Mouse (Mus musculus): ENCODE results near the gene Epb41. TPM values are rescaled to one million over a fixed set of nuclear protein-coding genes. Genes with fewer than 3 reads are reported as not detected.

Gene Epb41
- polyA plus RNA-seq, 1 experiment from 2014 or later: 125 TPM

- H3K36me3 ChIP-seq: peaks cover 45% of the 10 kb centered on the region
- H3K4me1 ChIP-seq: peaks cover 53% of the 10 kb centered on the region
- H3K4me2 ChIP-seq (replicated peaks): no peak overlapping the region
- no peak overlapping the region for H3K9ac ChIP-seq
- H3K27me3 ChIP-seq: peaks cover 28% of the 10 kb centered on the region
- H3K4me3 ChIP-seq: no peak overlapping the region
- no peaks in the 10 kb centered on the region for H3K9me3 ChIP-seq
- WGBS: 57% methylated on average over 6 of the region's 6 CpGs
- no peak overlapping the region for H3K27ac ChIP-seq
- ATAC-seq (ENCODE audit: insufficient number of reproducible peaks, insufficient read depth, low FRiP score, low TSS enrichment): no peak
Measured at GRCm38 (mm10) chr4:131924096-131924810, 150.9 kb downstream of the Epb41 start.

GRCm38 (mm10) chr4:131922404-131922803 is 152.7 kb downstream of the Epb41 start:
- Histone ChIP-seq H3K4me3 (peak overlapping the region; percentile 65), H3K27me3 (peaks cover 39% of the 10 kb centered on the region), H3K9ac (peak overlapping the region; percentile 77), H3K36me3 (peaks cover 27% of the 10 kb centered on the region), H3K27ac (no peak overlapping the region), H3K4me1 (peaks cover 66% of the 10 kb centered on the region), H3K4me2 (replicated peaks) (peak overlapping the region; percentile 86), H3K9me3 (no peaks in the 10 kb centered on the region)
- 55% methylated on average over 15 of the region's 15 CpGs for WGBS
- no peak for ATAC-seq (ENCODE audit: insufficient number of reproducible peaks, insufficient read depth, low FRiP score, low TSS enrichment)

- Histone ChIP-seq H3K9me3 (no peaks in the 10 kb centered on the region), H3K36me3 (peaks cover 21% of the 10 kb centered on the region), H3K27me3 (peaks cover 45% of the 10 kb centered on the region), H3K4me2 (replicated peaks) (peak within 1 kb of the TSS; percentile 86), H3K27ac (peak within 1 kb of the TSS; percentile 96), H3K4me1 (peaks cover 71% of the 10 kb centered on the region), H3K9ac (peak within 1 kb of the TSS; percentile 77), H3K4me3 (peak within 1 kb of the TSS; percentile 65)
- WGBS: under 1% methylated on average over 120 of the region's 130 CpGs
- no peak for ATAC-seq (ENCODE audit: insufficient number of reproducible peaks, insufficient read depth, low FRiP score, low TSS enrichment)
Measured at GRCm38 (mm10) chr4:131921461-131922346, 153.4 kb downstream of the Epb41 start, which contains the start of gene Tmem200b. Gene Tmem200b (plus strand): TSS chr4:131921771.

GRCm38 (mm10) chr4:131920595-131921351 is 154.3 kb downstream of the Epb41 start:
- H3K27me3 ChIP-seq: peaks cover 54% of the 10 kb centered on the region
- under 1% methylated on average over 71 of the region's 76 CpGs for WGBS
- H3K4me3 ChIP-seq: peak overlapping the region; percentile 65
- no peaks in the 10 kb centered on the region for H3K9me3 ChIP-seq
- ATAC-seq (ENCODE audit: insufficient number of reproducible peaks, insufficient read depth, low FRiP score, low TSS enrichment): no peak
- H3K36me3 ChIP-seq: peaks cover 12% of the 10 kb centered on the region
- H3K4me1 ChIP-seq: peaks cover 74% of the 10 kb centered on the region
- peak overlapping the region; percentile 86 for H3K4me2 ChIP-seq (replicated peaks)
- H3K27ac ChIP-seq: peak overlapping the region; percentile 96
- peak overlapping the region; percentile 77 for H3K9ac ChIP-seq

GRCm38 (mm10) chr4:131920141-131920594 is 155.0 kb downstream of the Epb41 start:
- peaks cover 6% of the 10 kb centered on the region for H3K36me3 ChIP-seq
- no peaks in the 10 kb centered on the region for H3K9me3 ChIP-seq
- WGBS: under 1% methylated on average over 47 of the region's 51 CpGs
- H3K4me1 ChIP-seq: peaks cover 79% of the 10 kb centered on the region
- peak overlapping the region; percentile 65 for H3K4me3 ChIP-seq
- peaks cover 57% of the 10 kb centered on the region for H3K27me3 ChIP-seq
- no peak for ATAC-seq (ENCODE audit: insufficient number of reproducible peaks, insufficient read depth, low FRiP score, low TSS enrichment)
- H3K27ac ChIP-seq: peak overlapping the region; percentile 96
- H3K9ac ChIP-seq: peak overlapping the region; percentile 77
- H3K4me2 ChIP-seq (replicated peaks): peak overlapping the region; percentile 86

- peaks cover under 1% of the 10 kb centered on the region for H3K36me3 ChIP-seq
- peak overlapping the region; percentile 96 for H3K27ac ChIP-seq
- peak overlapping the region; percentile 86 for H3K4me2 ChIP-seq (replicated peaks)
- 5% methylated on average over 15 of the region's 15 CpGs for WGBS
- peaks cover 78% of the 10 kb centered on the region for H3K4me1 ChIP-seq
- peak overlapping the region; percentile 77 for H3K9ac ChIP-seq
- peaks cover 57% of the 10 kb centered on the region for H3K27me3 ChIP-seq
- no peak for ATAC-seq (ENCODE audit: insufficient number of reproducible peaks, insufficient read depth, low FRiP score, low TSS enrichment)
- H3K4me3 ChIP-seq: peak overlapping the region; percentile 65
- H3K9me3 ChIP-seq: no peaks in the 10 kb centered on the region
Measured at GRCm38 (mm10) chr4:131919506-131920140, 155.5 kb downstream of the Epb41 start.

GRCm38 (mm10) chr4:131918711-131919500 is 156.2 kb downstream of the Epb41 start:
- H3K4me1 ChIP-seq: peaks cover 76% of the 10 kb centered on the region
- 0 out of 2 replicates have a peak overlapping the region, but pooled peaks have one; percentile 5 for H3K4me3 ChIP-seq
- peaks cover 61% of the 10 kb centered on the region for H3K27me3 ChIP-seq

GRCm38 (mm10) chr4:131918026-131918533 is 157.0 kb downstream of the Epb41 start:
- no peak overlapping the region for H3K9ac ChIP-seq
- H3K4me2 ChIP-seq (replicated peaks): peak overlapping the region; percentile 86; the same call in 1 of the 2 replicates
- H3K27me3 ChIP-seq: peaks cover 65% of the 10 kb centered on the region
- H3K36me3 ChIP-seq: no peaks in the 10 kb centered on the region
- H3K27ac ChIP-seq: peak overlapping the region; percentile 96
- ATAC-seq (ENCODE audit: insufficient number of reproducible peaks, insufficient read depth, low FRiP score, low TSS enrichment): no peak
- H3K4me3 ChIP-seq: no peak overlapping the region
- H3K9me3 ChIP-seq: no peaks in the 10 kb centered on the region
- H3K4me1 ChIP-seq: peaks cover 74% of the 10 kb centered on the region
- WGBS: 51% methylated on average over 7 of the region's 7 CpGs

More at GRCm38 (mm10) chr4:131918711-131919500, 156.2 kb downstream of the Epb41 start:
- no peaks in the 10 kb centered on the region for H3K36me3 ChIP-seq
- H3K4me2 ChIP-seq (replicated peaks): peak overlapping the region; percentile 86
- 0 out of 2 replicates have a peak overlapping the region, but pooled peaks have one; percentile 3 for H3K9ac ChIP-seq
- peak; percentile 32; the same call in 1 of the 2 replicates for ATAC-seq (ENCODE audit: insufficient number of reproducible peaks, insufficient read depth, low FRiP score, low TSS enrichment)
- H3K9me3 ChIP-seq: no peaks in the 10 kb centered on the region
- WGBS: 1% methylated on average over 15 of the region's 15 CpGs
- peak overlapping the region; percentile 96 for H3K27ac ChIP-seq

GRCm38 (mm10) chr4:131917010-131917555 is 158.0 kb downstream of the Epb41 start:
- Histone ChIP-seq H3K9ac (no peak overlapping the region), H3K4me2 (replicated peaks) (no peak overlapping the region), H3K27me3 (peaks cover 62% of the 10 kb centered on the region), H3K9me3 (no peaks in the 10 kb centered on the region), H3K4me1 (peaks cover 65% of the 10 kb centered on the region), H3K27ac (no peak overlapping the region), H3K36me3 (no peaks in the 10 kb centered on the region), H3K4me3 (no peak overlapping the region)
- no peak for ATAC-seq (ENCODE audit: insufficient number of reproducible peaks, insufficient read depth, low FRiP score, low TSS enrichment)
- WGBS: 74% methylated on average over 10 of the region's 10 CpGs

GRCm38 (mm10) chr4:131916425-131916824 is 158.7 kb downstream of the Epb41 start:
- H3K4me3 ChIP-seq: no peak overlapping the region
- WGBS: 7% methylated on average over 14 of the region's 15 CpGs
- no peaks in the 10 kb centered on the region for H3K9me3 ChIP-seq
- H3K27ac ChIP-seq: no peak overlapping the region
- no peaks in the 10 kb centered on the region for H3K36me3 ChIP-seq
- peaks cover 56% of the 10 kb centered on the region for H3K27me3 ChIP-seq
- peaks cover 62% of the 10 kb centered on the region for H3K4me1 ChIP-seq
- no peak overlapping the region for H3K9ac ChIP-seq
- H3K4me2 ChIP-seq (replicated peaks): no peak overlapping the region
- no peak for ATAC-seq (ENCODE audit: insufficient number of reproducible peaks, insufficient read depth, low FRiP score, low TSS enrichment)
